ENCODE assay signal across 11 mouse cellular contexts in genomic region chr2:164452000-164452676, GRCm38 (mm10). TPM values are rescaled to one million over a fixed set of nuclear protein-coding genes. Genes with fewer than 3 reads are reported as not detected.
DNase-seq lines count a peak whose midpoint lies in the region; ATAC-seq and TF ChIP-seq lines count a peak whose summit lies in the region.
"Had no signal": no experiment of that assay in that cellular context is flagged by ENCODE, and none has a peak within 500 bp of the region (broad histone marks: within the 10 kb centered on the region; RNA-seq: fewer than 3 reads in every experiment).

No protein-coding gene starts in this region.

- H3K27me3 ChIP-seq in ES-Bruce4 (ENCODE audit: control insufficient read depth, insufficient read depth, low read length, poor library complexity, severe bottlenecking): no peaks in the 10 kb centered on the region
- H3K27me3 ChIP-seq in heart, embryonic 13.5 days (replicated peaks): no peaks in the 10 kb centered on the region
- H3K27me3 ChIP-seq in lung, embryonic 15.5 days: no peaks in the 10 kb centered on the region

- peak overlapping the region; percentile 51 for H3K4me2 ChIP-seq in heart, embryonic 13.5 days
- no peak overlapping the region for H3K4me2 ChIP-seq in lung, embryonic 15.5 days

- DNase-seq in ZHBTc4 (ENCODE audit: low read depth, low spot score): peak; percentile 40
- DNase-seq in adrenal gland, adult 18-20 months (ENCODE audit: low spot score in 2 of 2): no peak
- DNase-seq in spleen, postnatal 4 days (ENCODE audit: low spot score in 2 of 2): no peak
- DNase-seq: cerebellum, postnatal 14 days had no signal

- no peak for TF ChIP-seq POLR2A in ES-Bruce4 (IDR thresholded peaks at IDR 0.05; ENCODE audit: insufficient read depth, low read length)

- no peaks in the 10 kb centered on the region for H3K36me3 ChIP-seq in ES-Bruce4 (ENCODE audit: control insufficient read depth, insufficient read depth, low read length, poor library complexity, severe bottlenecking)
- no peaks in the 10 kb centered on the region for H3K36me3 ChIP-seq in heart, embryonic 13.5 days
- no peaks in the 10 kb centered on the region for H3K36me3 ChIP-seq in lung, embryonic 15.5 days
- H3K36me3 ChIP-seq: midbrain, embryonic 10.5 days had no signal

- no peak overlapping the region for H3K9ac ChIP-seq in ES-Bruce4 (ENCODE audit: low read depth, poor library complexity, severe bottlenecking)
- 0 out of 2 replicates have a peak overlapping the region, but pooled peaks have one; percentile 42 for H3K9ac ChIP-seq in heart, embryonic 13.5 days
- no peak overlapping the region for H3K9ac ChIP-seq in lung, embryonic 15.5 days

- H3K4me1 ChIP-seq in ES-Bruce4 (ENCODE audit: control insufficient read depth, insufficient read depth, low read length): peaks cover 17% of the 10 kb centered on the region
- peaks cover 77% of the 10 kb centered on the region for H3K4me1 ChIP-seq in heart, embryonic 13.5 days
- peaks cover 68% of the 10 kb centered on the region for H3K4me1 ChIP-seq in lung, embryonic 15.5 days

- H3K9me3 ChIP-seq in ES-Bruce4 (replicated peaks; ENCODE audit: control insufficient read depth, insufficient read depth, low read length, poor library complexity, severe bottlenecking): no peaks in the 10 kb centered on the region
- no peaks in the 10 kb centered on the region for H3K9me3 ChIP-seq in heart, embryonic 13.5 days
- no peaks in the 10 kb centered on the region for H3K9me3 ChIP-seq in lung, embryonic 15.5 days
- H3K9me3 ChIP-seq: midbrain, embryonic 10.5 days had no signal

- no peak overlapping the region for H3K4me3 ChIP-seq in ES-Bruce4 (ENCODE audit: low read depth, low read length)
- no peak overlapping the region for H3K4me3 ChIP-seq in heart, embryonic 13.5 days
- H3K4me3 ChIP-seq in lung, embryonic 15.5 days: no peak overlapping the region
- H3K4me3 ChIP-seq: midbrain, embryonic 10.5 days had no signal

- WGBS in heart, embryonic 13.5 days: 33% methylated on average over 11 of the region's 13 CpGs
- 40% methylated on average over 13 of the region's 13 CpGs for WGBS in lung, embryonic 15.5 days

- peak overlapping the region; percentile 80 for H3K27ac ChIP-seq in ES-Bruce4 (ENCODE audit: insufficient read depth, low read length)
- H3K27ac ChIP-seq in heart, embryonic 13.5 days (replicated peaks): peak overlapping the region; percentile 74
- H3K27ac ChIP-seq in lung, embryonic 15.5 days: no peak overlapping the region
- H3K27ac ChIP-seq: midbrain, embryonic 10.5 days had no signal

- TF ChIP-seq EP300 in ES-Bruce4 (IDR thresholded peaks at IDR 0.05; ENCODE audit: insufficient read depth, low read depth, low read length): no peak

- no peak for TF ChIP-seq CTCF in ES-Bruce4 (IDR thresholded peaks at IDR 0.05; ENCODE audit: low read depth, low read length)

- ATAC-seq in heart, embryonic 13.5 days (ENCODE audit: extremely low read depth, insufficient number of reproducible peaks, low FRiP score, low TSS enrichment): peak; percentile 67
- peak; percentile 60 for ATAC-seq in lung, embryonic 15.5 days (ENCODE audit: borderline replicate concordance, extremely low read depth, low FRiP score, low TSS enrichment)
- ATAC-seq in monocyte, adult 5-6 weeks (replicated peaks; ENCODE audit: insufficient number of reproducible peaks, low FRiP score, low TSS enrichment, poor library complexity, severe bottlenecking): no peak
- ATAC-seq: forebrain, embryonic 16.5 days had no signal

RNA-seq across cellular contexts. Expression of gene Sys1, which starts 4.6 kb away (rescaled TPM):
- polyA plus RNA-seq in ES-Bruce4 (2011; ENCODE audit: insufficient read depth, insufficient read length, low read depth, missing spikeins): 13.3 and 19.8 TPM in 2 replicates
- 37.2 and 43.0 TPM in 2 replicates for polyA plus RNA-seq in heart, embryonic 13.5 days (2015; fragmentation: Nextera tagmentation; extraction: Ambion mirVana)
- polyA plus RNA-seq in lung, embryonic 15.5 days (2015; fragmentation: Nextera tagmentation; extraction: Ambion mirVana): 65.8 and 69.0 TPM in 2 replicates
- total RNA-seq in adrenal gland, adult 18-20 months (2021): 10 to 100 TPM; 28.7 to 33.3 TPM
- total RNA-seq in monocyte, adult 5-6 weeks (2017): 17.0 to 30.1 TPM (median 24.9 TPM) in 3 replicates

RNA-seq across cellular contexts. Expression of gene Sdc4, which starts 8.5 kb away (rescaled TPM):
- 212 and 213 TPM in 2 replicates for polyA plus RNA-seq in ES-Bruce4 (2011; ENCODE audit: insufficient read depth, insufficient read length, low read depth, missing spikeins)
- polyA plus RNA-seq in heart, embryonic 13.5 days (2015; fragmentation: Nextera tagmentation; extraction: Ambion mirVana): 36.6 and 46.5 TPM in 2 replicates
- polyA plus RNA-seq in lung, embryonic 15.5 days (2015; fragmentation: Nextera tagmentation; extraction: Ambion mirVana): 161 and 178 TPM in 2 replicates
- 100 to 1,000 TPM; 133 to 150 TPM for total RNA-seq in adrenal gland, adult 18-20 months (2021)
- 14.1 to 26.0 TPM (median 16.6 TPM) in 3 replicates for total RNA-seq in monocyte, adult 5-6 weeks (2017)

RNA-seq across cellular contexts. Expression of gene Gm20458, which starts 8.6 kb away (rescaled TPM):
- polyA plus RNA-seq in ES-Bruce4 (2011; ENCODE audit: insufficient read depth, insufficient read length, low read depth, missing spikeins): 2.3 TPM in 1 of 2 replicates, not detected in the other
- 8.7 and 11.7 TPM in 2 replicates for polyA plus RNA-seq in heart, embryonic 13.5 days (2015; fragmentation: Nextera tagmentation; extraction: Ambion mirVana)
- 17.1 and 17.6 TPM in 2 replicates for polyA plus RNA-seq in lung, embryonic 15.5 days (2015; fragmentation: Nextera tagmentation; extraction: Ambion mirVana)
- 1 to 10 TPM in 1 of 2 experiments, not detected in 1; 5.7 TPM for total RNA-seq in adrenal gland, adult 18-20 months (2021)
- total RNA-seq in monocyte, adult 5-6 weeks (2017): 4.9 TPM in 1 of 3 replicates, not detected in the others

RNA-seq across cellular contexts. Expression of gene Trp53tg5, which starts 21.4 kb away (rescaled TPM):
- not detected in 2 replicates for polyA plus RNA-seq in ES-Bruce4 (2011; ENCODE audit: insufficient read depth, insufficient read length, low read depth, missing spikeins)
- not detected in 2 replicates for polyA plus RNA-seq in heart, embryonic 13.5 days (2015; fragmentation: Nextera tagmentation; extraction: Ambion mirVana)
- polyA plus RNA-seq in lung, embryonic 15.5 days (2015; fragmentation: Nextera tagmentation; extraction: Ambion mirVana): not detected in 2 replicates
- not detected for total RNA-seq in adrenal gland, adult 18-20 months (2021)
- total RNA-seq in monocyte, adult 5-6 weeks (2017): 0.68 TPM in 1 of 3 replicates, not detected in the others
- polyA plus RNA-seq: forebrain, embryonic 16.5 days; intestine, embryonic 14.5 days; midbrain, embryonic 10.5 days had no signal

RNA-seq across cellular contexts. Expression of gene Dbndd2, which starts 33.8 kb away (rescaled TPM):
- polyA plus RNA-seq in ES-Bruce4 (2011; ENCODE audit: insufficient read depth, insufficient read length, low read depth, missing spikeins): 6.4 and 7.1 TPM in 2 replicates
- 8.9 and 17.9 TPM in 2 replicates for polyA plus RNA-seq in heart, embryonic 13.5 days (2015; fragmentation: Nextera tagmentation; extraction: Ambion mirVana)
- 8.8 and 10.1 TPM in 2 replicates for polyA plus RNA-seq in lung, embryonic 15.5 days (2015; fragmentation: Nextera tagmentation; extraction: Ambion mirVana)
- 10 to 100 TPM in 1 of 2 experiments, 1 to 10 TPM in 1; 7.6 to 20.9 TPM for total RNA-seq in adrenal gland, adult 18-20 months (2021)
- total RNA-seq in monocyte, adult 5-6 weeks (2017): 3.1 to 12.6 TPM (median 7.4 TPM) in 3 replicates
